16 mouse cellular contexts compared by ENCODE assay signal in genomic region chr8:117253390-117254269, GRCm38 (mm10). TPM values are rescaled to one million over a fixed set of nuclear protein-coding genes. Genes with fewer than 3 reads are reported as not detected.
DNase-seq lines count a peak whose midpoint lies in the region; ATAC-seq and TF ChIP-seq lines count a peak whose summit lies in the region.
"Had no signal": no experiment of that assay in that cellular context is flagged by ENCODE, and none has a peak within 500 bp of the region (broad histone marks: within the 10 kb centered on the region; RNA-seq: fewer than 3 reads in every experiment).

No protein-coding gene starts in this region.

- TF ChIP-seq POLR2A in ES-Bruce4 (IDR thresholded peaks at IDR 0.05; ENCODE audit: insufficient read depth, low read length), result no peak

- no peaks in the 10 kb centered on the region for H3K4me1 ChIP-seq in ES-Bruce4 (ENCODE audit: control insufficient read depth, insufficient read depth, low read length)

- no peak overlapping the region for H3K27ac ChIP-seq in layer of hippocampus, adult 2 months
- H3K27ac ChIP-seq in ES-Bruce4 (ENCODE audit: insufficient read depth, low read length), result no peak overlapping the region
- H3K27ac ChIP-seq: embryonic facial prominence, embryonic 12.5 days; forebrain, embryonic 10.5 days; heart, embryonic 15.5 days; hindbrain, embryonic 13.5 days; limb, embryonic 12.5 days; midbrain, embryonic 12.5 days had no signal

- no peak overlapping the region for H3K9ac ChIP-seq in ES-Bruce4 (ENCODE audit: low read depth, poor library complexity, severe bottlenecking)
- H3K9ac ChIP-seq: embryonic facial prominence, embryonic 12.5 days; heart, embryonic 15.5 days; hindbrain, embryonic 13.5 days; limb, embryonic 12.5 days; midbrain, embryonic 12.5 days had no signal

- no peak for DNase-seq in layer of hippocampus, adult 2 months (ENCODE audit: low spot score in 2 of 2)
- DNase-seq in layer of hippocampus, postnatal 10 days (ENCODE audit: low spot score in 2 of 2), result no peak
- DNase-seq in 416B (ENCODE audit: low read depth), result peak; percentile 54
- DNase-seq in left cerebral cortex, postnatal 4 days, result no peak
- no peak for DNase-seq in retina, postnatal 1 day
- DNase-seq: cerebellum, adult 11-12 months; kidney, adult 8-10 months had no signal

- no peak overlapping the region for H3K4me3 ChIP-seq in layer of hippocampus, adult 2 months
- no peak overlapping the region for H3K4me3 ChIP-seq in ES-Bruce4 (ENCODE audit: low read depth, low read length)
- H3K4me3 ChIP-seq: embryonic facial prominence, embryonic 12.5 days; forebrain, embryonic 10.5 days; heart, embryonic 15.5 days; hindbrain, embryonic 13.5 days; limb, embryonic 12.5 days; midbrain, embryonic 12.5 days had no signal

- peak; percentile 63 for ATAC-seq in erythroid progenitor cell, adult 5-6 weeks (replicated peaks; ENCODE audit: low FRiP score, poor library complexity, severe bottlenecking)
- ATAC-seq: Patski had no signal

- intact Hi-C loops in left cerebral cortex, postnatal 4 days (cut with DNase I), result loop anchor here (10.0 kb wide), 1 partner anchor 221 kb away; no protein-coding TSS in a partner anchor

- H3K9me3 ChIP-seq in ES-Bruce4 (replicated peaks; ENCODE audit: control insufficient read depth, insufficient read depth, low read length, poor library complexity, severe bottlenecking), result no peaks in the 10 kb centered on the region
- H3K9me3 ChIP-seq: embryonic facial prominence, embryonic 12.5 days; forebrain, embryonic 10.5 days; heart, embryonic 15.5 days; hindbrain, embryonic 13.5 days; limb, embryonic 12.5 days; midbrain, embryonic 12.5 days had no signal

- TF ChIP-seq EP300 in ES-Bruce4 (IDR thresholded peaks at IDR 0.05; ENCODE audit: insufficient read depth, low read depth, low read length), result no peak

- peak; percentile 39 for TF ChIP-seq CTCF in layer of hippocampus, adult 2 months (conservative IDR thresholded peaks at IDR 0.05)
- TF ChIP-seq CTCF in ES-Bruce4 (IDR thresholded peaks at IDR 0.05; ENCODE audit: low read depth, low read length), result peak; percentile 26

- no peaks in the 10 kb centered on the region for H3K27me3 ChIP-seq in ES-Bruce4 (ENCODE audit: control insufficient read depth, insufficient read depth, low read length, poor library complexity, severe bottlenecking)
- H3K27me3 ChIP-seq: embryonic facial prominence, embryonic 12.5 days; heart, embryonic 15.5 days; limb, embryonic 12.5 days; midbrain, embryonic 12.5 days; Patski had no signal

- no peaks in the 10 kb centered on the region for H3K36me3 ChIP-seq in ES-Bruce4 (ENCODE audit: control insufficient read depth, insufficient read depth, low read length, poor library complexity, severe bottlenecking)
- H3K36me3 ChIP-seq: embryonic facial prominence, embryonic 12.5 days; forebrain, embryonic 10.5 days; heart, embryonic 15.5 days; hindbrain, embryonic 13.5 days; limb, embryonic 12.5 days; midbrain, embryonic 12.5 days had no signal

RNA-seq across cellular contexts. Expression of gene Cmip, which starts 3.2 kb away (rescaled TPM):
- total RNA-seq in layer of hippocampus, adult 2 months (2021), result 100 to 1,000 TPM; 269 to 286 TPM
- 100 to 1,000 TPM; 338 to 353 TPM for total RNA-seq in layer of hippocampus, postnatal 10 days (2021)
- 64.9 and 67.9 TPM in 2 replicates for polyA plus RNA-seq in ES-Bruce4 (2011; ENCODE audit: insufficient read depth, insufficient read length, low read depth, missing spikeins)
- total RNA-seq in erythroid progenitor cell, adult 5-6 weeks (2015; ENCODE audit: low replicate concordance), result 50.3 and 64.2 TPM in 2 replicates
- total RNA-seq in erythroid progenitor cell, adult 5-6 weeks (2017; ENCODE audit: low replicate concordance), result 42.0 and 49.3 TPM in 2 replicates
- total RNA-seq in left cerebral cortex, postnatal 4 days (2021), result 100 to 1,000 TPM; 351 to 377 TPM

Comparison
In these comparisons a context has a peak if more than half of its experiments do, and no peak if none do; other contexts are left out.
1. RNA of gene Cmip, which starts 3.2 kb away (total RNA-seq): 351 to 377 TPM in left cerebral cortex, postnatal 4 days, 338 to 353 TPM in layer of hippocampus, postnatal 10 days and 269 to 286 TPM in layer of hippocampus, adult 2 months; 42.0 to 64.2 TPM in erythroid progenitor cell, adult 5-6 weeks; every median in the first group is over 4 times any median in the second.